Mouse (Mus musculus) limb, embryonic 11.5 days (tissue): ENCODE results near the gene Ablim1. TPM values are rescaled to one million over a fixed set of nuclear protein-coding genes. Genes with fewer than 3 reads are reported as not detected.
A peak's percentile ranks its signal among the peaks of the same experiment; 100 is the strongest.

Experiments used
- ATAC-seq: fragments of 200-750 bp; cut with Nextera tagmentation; 2 replicates; pipeline ENCODE4 v1.8.0; 2017; ENCODE audit warnings: low read depth; ENCODE audit not compliant: insufficient number of reproducible peaks, low FRiP score, low TSS enrichment
- DNase-seq: peaks from one replicate; pipeline ENCODE4 v3.0.0-alpha.2; 2015; ENCODE audit warnings: low spot score
- H3K27ac ChIP-seq: fragments of 300-500 bp; sonication (generic); replicated peaks from 2 replicates; pipeline ENCODE4 v1.5.1; 2014; ENCODE audit warnings: low read depth, mild to moderate bottlenecking, low read length
- H3K27me3 ChIP-seq: fragments of 300-500 bp; sonication (generic); 2 replicates; pipeline ENCODE4 v1.6.1; 2014; ENCODE audit warnings: mild to moderate bottlenecking, low read length, mixed read lengths; ENCODE audit not compliant: control insufficient read depth, insufficient read depth
- H3K36me3 ChIP-seq: fragments of 300-500 bp; sonication (generic); 2 replicates; pipeline ENCODE4 v1.6.1; 2014; ENCODE audit warnings: mild to moderate bottlenecking, low read length, moderate library complexity, mixed read lengths; ENCODE audit not compliant: control insufficient read depth, insufficient read depth
- H3K4me1 ChIP-seq: fragments of 300-500 bp; sonication (generic); 2 replicates; pipeline ENCODE4 v1.6.1; 2014; ENCODE audit warnings: low read length, mixed read lengths; ENCODE audit not compliant: control insufficient read depth, insufficient read depth
- H3K4me2 ChIP-seq: fragments of 300-500 bp; sonication (generic); 2 replicates; pipeline ENCODE4 v1.6.1; 2014; ENCODE audit warnings: low read depth, mild to moderate bottlenecking, moderate library complexity; ENCODE audit not compliant: severe bottlenecking
- H3K4me3 ChIP-seq: fragments of 300-500 bp; sonication (generic); 2 replicates; pipeline ENCODE4 v1.5.1; 2014; ENCODE audit warnings: low read depth, low read length
- H3K9ac ChIP-seq: fragments of 300-500 bp; sonication (generic); 2 replicates; pipeline ENCODE4 v1.6.1; 2014; ENCODE audit warnings: mild to moderate bottlenecking, low read length
- H3K9me3 ChIP-seq: fragments of 300-500 bp; sonication (generic); 2 replicates; pipeline ENCODE4 v1.6.1; 2016; ENCODE audit warnings: low read length; ENCODE audit not compliant: control insufficient read depth
- WGBS: fragments of 180-500 bp; shearing (Covaris S2); extraction: QIAGEN DNeasy Blood & Tissue Kit; methylation state at CpG from one replicate; pipeline ENCODE4 v1.1.7; 2014; 5-methylcytosine and 5-hydroxymethylcytosine counted together
- polyA plus RNA-seq: library from polyadenylated mRNA; unstranded; fragments of >200 nt; fragmentation: Nextera tagmentation; extraction: Ambion mirVana; gene quantifications from 2 replicates; pipeline ENCODE4 v1.2.1, GENCODE M21; 2014

Gene Ablim1
- polyA plus RNA-seq, 1 experiment from 2014 or later, result 16.8 TPM

GRCm38 (mm10) chr19:57293737-57294136, 21.0 kb downstream of the Ablim1 start:
- Histone ChIP-seq H3K4me1 (no peaks in the 10 kb centered on the region), H3K4me3 (no peak overlapping the region), H3K36me3 (no peaks in the 10 kb centered on the region), H3K9me3 (no peaks in the 10 kb centered on the region), H3K4me2 (no peak overlapping the region), H3K27me3 (no peaks in the 10 kb centered on the region), H3K9ac (no peak overlapping the region), H3K27ac (no peak overlapping the region)
- ATAC-seq (no peak), DNase-seq (no peak)
- WGBS, result 36% methylated on average over 7 of the region's 7 CpGs

- Histone ChIP-seq H3K4me2 (no peak overlapping the region), H3K4me1 (peaks cover 3% of the 10 kb centered on the region; the same call in 1 of the 2 replicates), H3K4me3 (no peak overlapping the region), H3K27ac (no peak overlapping the region), H3K9ac (no peak overlapping the region), H3K36me3 (no peaks in the 10 kb centered on the region), H3K9me3 (no peaks in the 10 kb centered on the region; the same call in 1 of the 2 replicates), H3K27me3 (no peaks in the 10 kb centered on the region)
- 76% methylated on average over 3 of the region's 3 CpGs for WGBS
- no peak for ATAC-seq
- DNase-seq, result no peak
Observed at GRCm38 (mm10) chr19:57283310-57283709, 31.4 kb downstream of the Ablim1 start.

GRCm38 (mm10) chr19:57282642-57283041, 32.1 kb downstream of the Ablim1 start:
- DNase-seq (no peak), ATAC-seq (no peak)
- H3K9me3 ChIP-seq, result no peaks in the 10 kb centered on the region; the same call in 1 of the 2 replicates
- H3K4me3 ChIP-seq, result no peak overlapping the region
- no peak overlapping the region for H3K27ac ChIP-seq
- H3K4me1 ChIP-seq, result peaks cover 3% of the 10 kb centered on the region; the same call in 1 of the 2 replicates
- WGBS, result 53% methylated on average over 5 of the region's 5 CpGs
- H3K36me3 ChIP-seq, result no peaks in the 10 kb centered on the region
- H3K4me2 ChIP-seq, result no peak overlapping the region
- H3K9ac ChIP-seq, result no peak overlapping the region
- H3K27me3 ChIP-seq, result no peaks in the 10 kb centered on the region

GRCm38 (mm10) chr19:57279666-57280065, 35.1 kb downstream of the Ablim1 start:
- Histone ChIP-seq H3K36me3 (no peaks in the 10 kb centered on the region), H3K4me3 (no peak overlapping the region), H3K9ac (no peak overlapping the region), H3K9me3 (no peaks in the 10 kb centered on the region), H3K4me1 (peaks cover 5% of the 10 kb centered on the region), H3K27me3 (no peaks in the 10 kb centered on the region), H3K4me2 (no peak overlapping the region), H3K27ac (no peak overlapping the region)
- DNase-seq (no peak), ATAC-seq (no peak)
- 84% methylated on average over 4 of the region's 4 CpGs for WGBS

- no peak overlapping the region for H3K27ac ChIP-seq
- no peak for DNase-seq
- no peak overlapping the region for H3K4me2 ChIP-seq
- WGBS, result 80% methylated on average over 8 of the region's 8 CpGs
- no peaks in the 10 kb centered on the region for H3K9me3 ChIP-seq
- no peaks in the 10 kb centered on the region for H3K27me3 ChIP-seq
- H3K4me3 ChIP-seq, result no peak overlapping the region
- H3K9ac ChIP-seq, result no peak overlapping the region
- H3K4me1 ChIP-seq, result peaks cover 5% of the 10 kb centered on the region
- no peaks in the 10 kb centered on the region for H3K36me3 ChIP-seq
- no peak for ATAC-seq
Observed at GRCm38 (mm10) chr19:57278263-57278662, 36.5 kb downstream of the Ablim1 start.

GRCm38 (mm10) chr19:57277010-57277409, 37.7 kb downstream of the Ablim1 start:
- DNase-seq, result no peak
- no peaks in the 10 kb centered on the region for H3K36me3 ChIP-seq
- 69% methylated on average over 6 of the region's 6 CpGs for WGBS
- H3K4me3 ChIP-seq, result no peak overlapping the region
- H3K27me3 ChIP-seq, result no peaks in the 10 kb centered on the region
- peaks cover 8% of the 10 kb centered on the region for H3K4me1 ChIP-seq
- no peak overlapping the region for H3K27ac ChIP-seq
- no peak for ATAC-seq
- no peak overlapping the region for H3K4me2 ChIP-seq
- H3K9me3 ChIP-seq, result no peaks in the 10 kb centered on the region
- no peak overlapping the region for H3K9ac ChIP-seq

GRCm38 (mm10) chr19:57275166-57275953, 39.4 kb downstream of the Ablim1 start:
- WGBS, result 52% methylated on average over 15 of the region's 15 CpGs
- Histone ChIP-seq H3K27me3 (no peaks in the 10 kb centered on the region), H3K4me2 (peak overlapping the region; percentile 16; the same call in 1 of the 2 replicates), H3K36me3 (no peaks in the 10 kb centered on the region), H3K4me1 (peaks cover 8% of the 10 kb centered on the region), H3K4me3 (no peak overlapping the region), H3K9ac (no peak overlapping the region), H3K9me3 (no peaks in the 10 kb centered on the region), H3K27ac (no peak overlapping the region)
- DNase-seq (no peak), ATAC-seq (no peak)

GRCm38 (mm10) chr19:57274717-57275116, 40.0 kb downstream of the Ablim1 start:
- H3K27me3 ChIP-seq, result no peaks in the 10 kb centered on the region
- H3K4me2 ChIP-seq, result peak overlapping the region; percentile 16; the same call in 1 of the 2 replicates
- no peak overlapping the region for H3K27ac ChIP-seq
- H3K36me3 ChIP-seq, result no peaks in the 10 kb centered on the region
- no peak overlapping the region for H3K4me3 ChIP-seq
- H3K9me3 ChIP-seq, result no peaks in the 10 kb centered on the region
- WGBS, result 32% methylated on average over 6 of the region's 6 CpGs
- no peak overlapping the region for H3K9ac ChIP-seq
- peak; percentile 40 for DNase-seq
- H3K4me1 ChIP-seq, result peaks cover 8% of the 10 kb centered on the region
- ATAC-seq, result no peak
